Mouse (Mus musculus) common myeloid progenitor, adult 5-6 weeks (primary cell): ENCODE results near the gene Rhag. TPM values are rescaled to one million over a fixed set of nuclear protein-coding genes. Genes with fewer than 3 reads are reported as not detected.
A peak's percentile ranks its signal among the peaks of the same experiment; 100 is the strongest.

ENCODE experiments used
- ATAC-seq: replicated peaks from 2 replicates; pipeline ENCODE4 v1.8.0; 2016; ENCODE audit warnings: low read depth, mild to moderate bottlenecking, moderate TSS enrichment, inconsistent platforms; ENCODE audit not compliant: poor library complexity, severe bottlenecking
- total RNA-seq: library from RNA; stranded (forward); fragments of 200-1000, 187-1606 nt; gene quantifications from 2 replicates; pipeline ENCODE4 v1.2.3, GENCODE M21; 2017

Gene Rhag
- total RNA-seq, 1 experiment from 2014 or later = 29.7 TPM

DNA sequence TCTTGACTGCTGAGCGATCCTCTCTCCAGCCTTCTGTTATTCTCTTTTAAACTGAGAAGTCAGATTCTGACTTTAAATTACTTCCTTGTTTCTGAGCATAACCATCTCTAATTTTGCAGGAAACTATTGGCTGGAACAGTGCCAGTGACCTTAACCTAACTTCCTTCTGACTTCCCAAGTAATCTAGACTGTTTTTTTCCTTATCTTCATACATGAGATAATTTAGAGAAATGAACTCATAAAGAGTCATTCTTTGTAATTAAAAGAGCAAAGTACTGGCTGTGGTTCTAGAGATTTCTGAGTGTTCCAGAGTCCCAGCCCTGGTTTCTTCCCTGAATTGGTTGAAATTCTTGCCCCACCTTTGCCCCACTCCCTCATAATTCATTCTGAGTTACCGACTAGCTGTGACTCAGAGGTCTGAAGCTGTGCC lies 62.7 kb downstream of the Rhag start:
- ATAC-seq = no peak

DNA sequence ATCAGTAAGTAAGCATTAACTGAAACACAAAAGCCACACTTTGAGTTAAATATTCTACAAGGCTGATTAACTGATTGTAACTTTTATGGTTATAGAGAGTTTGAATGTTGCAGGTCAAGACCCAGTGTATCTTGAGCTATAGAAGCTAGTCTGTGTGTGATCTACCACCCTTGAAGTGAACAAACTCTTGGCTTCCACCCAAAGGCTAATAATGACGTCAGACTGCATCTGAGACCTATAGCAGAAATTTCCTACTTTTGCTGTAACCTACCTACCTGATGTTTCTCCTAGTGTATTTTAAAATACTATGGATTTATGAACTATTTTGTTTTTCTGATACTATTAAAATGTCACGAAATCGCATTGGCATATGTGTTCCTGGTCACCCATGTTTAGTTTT lies 63.8 kb downstream of the Rhag start:
- no peak for ATAC-seq

DNA sequence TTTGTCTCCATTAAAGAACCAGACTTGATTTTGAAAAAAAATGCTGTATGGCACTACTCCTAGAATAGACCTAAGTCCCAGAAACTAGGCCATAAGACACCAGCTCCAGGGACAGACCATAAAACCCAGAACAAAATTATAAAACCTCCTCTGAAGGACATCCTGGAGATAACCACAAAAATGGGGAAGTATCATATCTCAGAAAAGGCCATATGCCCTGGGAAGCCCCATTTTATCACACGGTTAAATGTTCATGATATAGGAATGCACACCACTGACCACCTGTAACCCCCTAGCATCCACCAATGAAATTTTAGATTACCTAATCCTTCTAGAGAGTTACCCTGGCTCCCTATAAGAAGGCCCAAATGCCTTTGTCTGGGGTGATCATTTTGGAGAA lies 64.6 kb downstream of the Rhag start:
- ATAC-seq = peak; percentile 48

DNA sequence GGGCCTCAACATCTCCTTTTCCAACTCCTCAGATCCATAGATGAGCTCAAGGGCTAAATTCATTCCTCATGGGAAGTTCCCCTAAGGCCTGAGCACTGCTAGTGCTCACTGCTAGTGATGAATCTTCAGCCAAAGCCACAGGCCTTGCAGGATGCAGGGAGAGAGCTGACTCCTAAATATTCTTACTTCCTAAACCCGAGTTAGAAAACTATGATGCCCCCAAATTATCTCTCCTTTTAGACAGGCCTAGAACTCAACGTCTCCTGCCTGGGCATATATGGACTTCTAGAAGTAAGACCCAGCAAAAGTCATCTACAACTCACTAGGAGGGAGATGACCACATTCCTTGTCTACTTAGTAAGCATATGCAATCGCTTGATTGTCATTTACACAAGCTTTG lies 66.8 kb downstream of the Rhag start:
- ATAC-seq = no peak

DNA sequence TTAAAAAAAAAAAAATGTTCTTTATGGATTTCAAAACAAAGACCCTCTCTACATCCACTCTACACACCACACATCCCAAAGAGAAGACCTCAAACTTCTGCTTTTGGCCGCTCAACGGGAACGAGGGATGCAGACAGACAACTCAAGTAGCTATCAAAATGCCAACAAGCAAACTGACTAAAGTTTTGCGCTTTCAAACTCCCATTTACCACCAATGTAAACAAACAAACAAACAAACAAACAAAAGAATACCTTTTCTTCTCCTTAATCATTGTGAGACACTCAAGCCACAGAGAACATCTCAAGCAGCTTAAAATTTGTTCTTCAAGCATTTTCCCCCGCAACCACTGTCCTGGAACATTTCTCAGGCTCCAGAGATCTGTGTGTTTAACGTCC lies 68.6 kb downstream of the Rhag start:
- ATAC-seq = peak; percentile 29; the same call in 1 of the 2 replicates

DNA sequence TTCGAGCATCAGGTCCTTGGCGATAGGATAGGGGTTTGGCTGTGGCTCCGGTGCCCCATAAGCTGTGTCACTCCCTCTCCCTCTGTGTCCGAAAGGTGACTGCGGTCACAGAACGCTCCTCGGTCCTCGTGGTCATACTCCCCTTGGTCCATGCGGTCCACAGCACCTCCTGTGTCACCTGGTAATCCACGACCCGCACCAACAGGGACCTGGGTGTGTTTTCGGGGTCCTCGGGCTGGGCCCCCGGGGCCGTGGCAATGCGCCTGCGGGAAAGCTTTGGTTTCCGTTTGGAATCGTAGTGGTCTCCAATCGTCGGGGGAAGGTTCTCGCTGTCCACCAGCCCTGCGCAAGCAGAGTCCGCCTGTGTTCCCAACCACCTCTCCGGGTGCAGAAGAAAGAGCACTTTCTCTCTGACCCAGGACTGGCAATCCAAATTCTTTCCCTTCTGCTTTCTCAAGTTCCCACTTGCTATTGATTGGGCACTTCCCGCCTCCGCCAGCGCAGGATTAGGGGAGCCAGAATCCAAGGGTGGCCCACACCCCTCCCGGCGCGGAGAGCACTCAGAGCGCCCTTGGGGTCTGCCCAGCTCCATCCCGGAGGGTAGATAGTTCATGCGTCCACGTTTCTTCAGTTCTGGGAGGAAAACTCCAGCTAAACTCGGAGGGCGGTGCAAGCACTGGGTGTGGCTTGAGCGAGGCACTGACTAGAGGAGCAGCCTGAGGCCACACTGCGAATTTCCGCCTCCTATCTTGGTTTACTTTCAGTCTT lies 69.2 kb downstream of the Rhag start, which contains the start of gene 9130008F23Rik:
Gene 9130008F23Rik, minus strand, starts transcription at position 636 of the 768 bp plus-strand sequence.
- ATAC-seq = peak; percentile 71

DNA sequence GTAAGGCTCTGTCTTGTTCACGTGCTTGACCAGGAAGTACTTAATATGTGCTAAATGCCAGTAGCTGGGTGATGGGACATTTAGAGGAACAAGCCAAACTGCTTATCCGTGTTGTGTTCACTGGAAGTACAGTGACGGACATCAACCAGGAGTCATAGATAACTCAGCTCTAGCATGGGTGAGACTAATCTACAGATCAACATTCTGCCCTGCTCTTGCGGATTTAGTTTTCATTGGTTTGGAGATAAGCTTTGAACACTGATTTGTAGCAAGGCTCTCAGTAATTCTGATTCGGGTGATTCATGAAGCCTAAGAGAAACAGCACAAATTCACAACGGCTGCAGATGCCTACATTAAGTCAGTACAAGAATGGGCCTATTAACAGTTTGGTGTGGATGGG lies 71.2 kb downstream of the Rhag start:
- ATAC-seq = no peak

DNA sequence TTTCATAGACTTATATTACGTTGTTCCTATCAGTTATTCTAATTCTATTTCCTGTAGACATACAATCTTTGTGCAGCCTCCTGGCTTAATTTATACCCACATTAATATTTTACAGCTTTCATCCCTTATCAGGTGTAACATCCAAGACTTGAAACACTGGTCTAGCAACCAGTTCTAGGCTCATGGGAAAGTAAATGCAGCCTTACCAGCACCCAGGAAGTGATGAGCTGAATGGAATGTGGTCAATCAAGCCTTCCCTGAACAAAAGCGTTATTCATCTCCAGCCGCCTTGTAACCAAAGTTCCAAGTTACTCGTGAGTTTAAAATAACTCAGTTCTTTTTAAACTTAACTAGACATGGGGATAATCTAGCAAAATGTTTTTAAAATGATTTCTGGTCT lies 74.2 kb downstream of the Rhag start:
- no peak for ATAC-seq

DNA sequence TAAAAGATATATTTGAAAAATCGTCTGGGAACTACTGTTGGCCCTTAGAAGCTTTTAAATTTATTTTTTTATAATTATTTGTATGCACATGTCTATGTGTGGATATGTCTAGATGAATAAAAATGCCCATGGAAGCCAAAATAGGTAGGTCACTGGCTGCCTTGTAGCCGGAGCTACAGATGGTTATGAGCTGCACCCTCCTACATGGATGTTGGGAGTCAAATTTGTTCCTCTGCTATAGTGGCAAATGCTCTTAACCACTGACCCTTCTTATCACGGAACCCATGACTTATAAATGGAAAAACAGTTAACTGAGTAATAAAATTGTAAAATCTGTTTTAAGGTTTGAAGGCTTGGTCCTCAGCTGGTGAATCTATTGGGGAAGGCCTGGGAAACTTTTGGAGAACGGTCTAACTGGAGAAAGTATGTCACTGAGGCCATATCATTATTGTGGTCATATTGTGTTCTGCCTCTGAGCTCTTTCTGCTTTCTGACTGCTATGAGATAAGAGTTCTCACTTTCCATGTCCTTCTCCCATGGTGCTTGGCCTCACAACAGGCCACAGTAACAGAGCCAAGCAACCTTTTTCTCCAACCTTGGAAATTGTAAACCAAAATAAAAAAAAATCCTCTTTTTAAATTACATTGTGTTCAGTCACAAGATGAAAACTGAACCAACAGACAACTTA lies 77.1 kb downstream of the Rhag start:
- ATAC-seq = peak; percentile 73

Other genes with a start within 250 kb of the Rhag start
- not detected in 2 replicates for gene Esp6, start 249.6 kb upstream of the Rhag start, total RNA-seq
- not detected in 2 replicates for gene Esp4, start 212.5 kb upstream of the Rhag start, total RNA-seq
- not detected in 2 replicates for gene Esp3, start 179.1 kb upstream of the Rhag start, total RNA-seq
- gene Esp1, start 84.0 kb upstream of the Rhag start, total RNA-seq = not detected in 2 replicates
- gene Crisp2, start 4.1 kb upstream of the Rhag start, total RNA-seq = not detected in 2 replicates
- 5.7 and 6.2 TPM in 2 replicates for gene 9130008F23Rik, start 69.4 kb downstream of the Rhag start, total RNA-seq
- not detected in 2 replicates for gene Glyatl3, start 103.2 kb downstream of the Rhag start, total RNA-seq
- 30.6 and 31.2 TPM in 2 replicates for gene Mut, start 123.6 kb downstream of the Rhag start, total RNA-seq
- 59.5 and 60.1 TPM in 2 replicates for gene Cenpq, start 123.9 kb downstream of the Rhag start, total RNA-seq